Mouse (Mus musculus) embryonic facial prominence, embryonic 15.5 days (tissue): ENCODE results near the gene Polq. TPM values are rescaled to one million over a fixed set of nuclear protein-coding genes. Genes with fewer than 3 reads are reported as not detected.

ENCODE experiments used
- ATAC-seq: fragments of 200-750 bp; cut with Nextera tagmentation; 2 replicates; pipeline ENCODE4 v1.8.0; 2017; ENCODE audit warnings: low read depth, moderate TSS enrichment; ENCODE audit not compliant: insufficient number of reproducible peaks, low FRiP score, low TSS enrichment
- H3K27ac ChIP-seq: fragments of 300-500 bp; sonication (generic); replicated peaks from 2 replicates; pipeline ENCODE4 v1.5.1; 2015; ENCODE audit warnings: mild to moderate bottlenecking, inconsistent platforms
- H3K27me3 ChIP-seq: fragments of 300-500 bp; sonication (generic); 2 replicates; pipeline ENCODE4 v1.6.1; 2015; ENCODE audit warnings: inconsistent platforms
- H3K36me3 ChIP-seq: fragments of 300-500 bp; sonication (generic); 2 replicates; pipeline ENCODE4 v1.6.1; 2015; ENCODE audit warnings: mild to moderate bottlenecking, inconsistent platforms
- H3K4me1 ChIP-seq: fragments of 300-500 bp; sonication (generic); 2 replicates; pipeline ENCODE4 v1.6.1; 2015; ENCODE audit warnings: inconsistent platforms
- H3K4me2 ChIP-seq: fragments of 300-500 bp; sonication (generic); replicated peaks from 2 replicates; pipeline ENCODE4 v1.6.1; 2015; ENCODE audit warnings: mild to moderate bottlenecking, inconsistent platforms
- H3K4me3 ChIP-seq: fragments of 300-500 bp; sonication (generic); replicated peaks from 2 replicates; pipeline ENCODE4 v1.5.1; 2015; ENCODE audit warnings: mild to moderate bottlenecking, inconsistent platforms
- H3K9ac ChIP-seq: fragments of 300-500 bp; sonication (generic); 2 replicates; pipeline ENCODE4 v1.6.1; 2015; ENCODE audit warnings: inconsistent platforms
- H3K9me3 ChIP-seq: fragments of 300-500 bp; sonication (generic); replicated peaks from 2 replicates; pipeline ENCODE4 v1.6.1; 2016; ENCODE audit warnings: inconsistent platforms
- WGBS: fragments of 180-500 bp; shearing (Covaris S2); methylation state at CpG from one replicate; pipeline ENCODE4 v1.1.7; 2015; 5-methylcytosine and 5-hydroxymethylcytosine counted together
- polyA plus RNA-seq: library from polyadenylated mRNA; unstranded; fragments of >200 nt; fragmentation: Nextera tagmentation; extraction: Ambion mirVana; gene quantifications from 2 replicates; pipeline ENCODE4 v1.2.1, GENCODE M21; 2015

Gene Polq
- polyA plus RNA-seq: 4.9 and 5.3 TPM in 2 replicates

- WGBS: 3% methylated on average over 30 of the region's 30 CpGs
- Histone ChIP-seq H3K4me1 (peaks cover 11% of the 10 kb centered on the region), H3K27me3 (no peaks in the 10 kb centered on the region), H3K4me3 (peak within 1 kb of the TSS; percentile 86), H3K36me3 (no peaks in the 10 kb centered on the region), H3K9me3 (no peaks in the 10 kb centered on the region), H3K9ac (peak within 1 kb of the TSS; percentile 64), H3K27ac (no peak within 1 kb of the TSS), H3K4me2 (peak within 1 kb of the TSS; percentile 94)
- ATAC-seq: peak; percentile 96
Measured at GRCm38 (mm10) chr16:37011061-37011921, at the start of gene Polq. TSS of gene Polq (plus strand) at chr16:37011786.

- 76% methylated on average over 4 of the region's 4 CpGs for WGBS
- no peaks in the 10 kb centered on the region for H3K4me1 ChIP-seq
- no peak overlapping the region for H3K9ac ChIP-seq
- H3K36me3 ChIP-seq: no peaks in the 10 kb centered on the region
- H3K9me3 ChIP-seq: no peaks in the 10 kb centered on the region
- H3K4me3 ChIP-seq: no peak overlapping the region
- ATAC-seq: no peak
- H3K4me2 ChIP-seq: no peak overlapping the region
- no peak overlapping the region for H3K27ac ChIP-seq
- H3K27me3 ChIP-seq: no peaks in the 10 kb centered on the region
Measured at GRCm38 (mm10) chr16:36963415-36963814, 48.2 kb upstream of the Polq start.

GRCm38 (mm10) chr16:36979127-36979526 lies 32.5 kb upstream of the Polq start:
- Histone ChIP-seq H3K27me3 (no peaks in the 10 kb centered on the region), H3K4me1 (no peaks in the 10 kb centered on the region), H3K36me3 (no peaks in the 10 kb centered on the region), H3K4me2 (no peak overlapping the region), H3K9me3 (no peaks in the 10 kb centered on the region), H3K4me3 (no peak overlapping the region), H3K27ac (no peak overlapping the region), H3K9ac (no peak overlapping the region)
- ATAC-seq: no peak
- WGBS: 90% methylated on average over 2 of the region's 2 CpGs

GRCm38 (mm10) chr16:36983796-36984195 lies 27.8 kb upstream of the Polq start:
- no peaks in the 10 kb centered on the region for H3K9me3 ChIP-seq
- no peaks in the 10 kb centered on the region for H3K36me3 ChIP-seq
- no peak overlapping the region for H3K27ac ChIP-seq
- ATAC-seq: no peak
- 83% methylated on average over 1 of the region's 1 CpGs for WGBS
- no peak overlapping the region for H3K4me2 ChIP-seq
- H3K4me3 ChIP-seq: no peak overlapping the region
- H3K9ac ChIP-seq: no peak overlapping the region
- H3K4me1 ChIP-seq: no peaks in the 10 kb centered on the region
- no peaks in the 10 kb centered on the region for H3K27me3 ChIP-seq

GRCm38 (mm10) chr16:36985636-36986042 lies 25.9 kb upstream of the Polq start:
- WGBS: 56% methylated on average over 5 of the region's 5 CpGs
- ATAC-seq: no peak
- no peak overlapping the region for H3K27ac ChIP-seq

DNA sequence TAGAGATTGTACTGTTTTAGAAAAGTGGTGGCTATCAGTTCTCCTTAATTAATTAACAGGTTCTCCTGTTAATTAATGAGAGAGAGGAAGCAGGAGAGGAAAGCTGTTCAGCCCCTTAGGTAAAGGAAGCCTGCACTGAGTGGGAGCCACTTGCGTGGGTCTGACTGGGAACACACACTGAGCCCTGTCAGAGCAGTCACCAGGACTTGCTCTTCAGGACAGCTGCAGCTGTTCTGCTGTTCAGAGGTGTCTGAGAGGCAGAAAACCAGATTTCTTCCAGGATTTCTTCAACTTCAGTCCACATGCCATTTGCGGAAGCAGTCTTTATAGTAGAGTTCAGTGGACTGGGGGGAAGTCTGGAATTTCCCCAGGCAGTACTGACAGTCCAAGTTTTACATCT lies 24.2 kb upstream of the Polq start:
- Histone ChIP-seq H3K4me1 (no peaks in the 10 kb centered on the region), H3K27me3 (no peaks in the 10 kb centered on the region), H3K36me3 (no peaks in the 10 kb centered on the region), H3K27ac (no peak overlapping the region), H3K9me3 (no peaks in the 10 kb centered on the region), H3K9ac (no peak overlapping the region), H3K4me2 (no peak overlapping the region), H3K4me3 (no peak overlapping the region)
- ATAC-seq: no peak
- WGBS: 55% methylated on average over 2 of the region's 2 CpGs

More at GRCm38 (mm10) chr16:36985636-36986042, 25.9 kb upstream of the Polq start:
- Histone ChIP-seq H3K36me3 (no peaks in the 10 kb centered on the region), H3K27me3 (no peaks in the 10 kb centered on the region), H3K4me2 (no peak overlapping the region), H3K4me3 (no peak overlapping the region), H3K9ac (no peak overlapping the region), H3K4me1 (no peaks in the 10 kb centered on the region), H3K9me3 (no peaks in the 10 kb centered on the region)

- Histone ChIP-seq H3K4me2 (no peak overlapping the region), H3K36me3 (no peaks in the 10 kb centered on the region)
Measured at GRCm38 (mm10) chr16:36988066-36988465, 23.5 kb upstream of the Polq start.

DNA sequence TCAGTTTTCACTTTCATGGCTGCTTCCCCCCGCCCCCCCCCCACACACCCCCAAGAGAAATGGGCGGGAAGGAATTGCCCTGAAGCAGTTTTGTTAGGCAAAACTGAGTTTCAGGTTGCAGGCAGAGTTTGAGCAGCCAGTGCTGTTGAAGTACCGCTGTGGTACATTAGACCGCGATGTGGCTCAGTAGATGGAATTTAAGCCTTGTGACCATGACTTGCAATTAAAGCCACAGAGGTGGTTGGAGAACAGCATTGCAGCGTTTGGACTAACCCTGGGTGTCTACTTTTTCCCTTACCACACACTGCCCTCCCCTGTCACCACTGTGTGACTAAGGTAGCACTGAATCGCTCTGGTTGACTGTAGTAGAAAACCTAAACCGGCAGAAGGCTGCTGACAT lies 22.1 kb upstream of the Polq start:
- H3K4me1 ChIP-seq: no peaks in the 10 kb centered on the region
- H3K9ac ChIP-seq: no peak overlapping the region
- H3K9me3 ChIP-seq: no peaks in the 10 kb centered on the region
- no peaks in the 10 kb centered on the region for H3K27me3 ChIP-seq
- peak overlapping the region; percentile 31 for H3K4me2 ChIP-seq
- no peaks in the 10 kb centered on the region for H3K36me3 ChIP-seq
- peak; percentile 69; the same call in 1 of the 2 replicates for ATAC-seq
- no peak overlapping the region for H3K4me3 ChIP-seq
- H3K27ac ChIP-seq: no peak overlapping the region
- WGBS: 17% methylated on average over 8 of the region's 8 CpGs

More at GRCm38 (mm10) chr16:36988066-36988465, 23.5 kb upstream of the Polq start:
- H3K9ac ChIP-seq: no peak overlapping the region
- ATAC-seq: no peak
- H3K9me3 ChIP-seq: no peaks in the 10 kb centered on the region
- no peak overlapping the region for H3K27ac ChIP-seq
- no peaks in the 10 kb centered on the region for H3K27me3 ChIP-seq
- no peak overlapping the region for H3K4me3 ChIP-seq
- no peaks in the 10 kb centered on the region for H3K4me1 ChIP-seq

- Histone ChIP-seq H3K4me1 (no peaks in the 10 kb centered on the region), H3K36me3 (no peaks in the 10 kb centered on the region), H3K27ac (no peak within 1 kb of the TSS), H3K9ac (no peak within 1 kb of the TSS), H3K4me2 (peak within 1 kb of the TSS; percentile 31), H3K27me3 (no peaks in the 10 kb centered on the region), H3K4me3 (no peak within 1 kb of the TSS), H3K9me3 (no peaks in the 10 kb centered on the region)
- ATAC-seq: no peak
- 64% methylated on average over 18 of the region's 18 CpGs for WGBS
Measured at GRCm38 (mm10) chr16:36989999-36990625, 21.5 kb upstream of the Polq start, which contains the start of gene Fbxo40. TSS of gene Fbxo40 (minus strand) at chr16:36990467.

DNA sequence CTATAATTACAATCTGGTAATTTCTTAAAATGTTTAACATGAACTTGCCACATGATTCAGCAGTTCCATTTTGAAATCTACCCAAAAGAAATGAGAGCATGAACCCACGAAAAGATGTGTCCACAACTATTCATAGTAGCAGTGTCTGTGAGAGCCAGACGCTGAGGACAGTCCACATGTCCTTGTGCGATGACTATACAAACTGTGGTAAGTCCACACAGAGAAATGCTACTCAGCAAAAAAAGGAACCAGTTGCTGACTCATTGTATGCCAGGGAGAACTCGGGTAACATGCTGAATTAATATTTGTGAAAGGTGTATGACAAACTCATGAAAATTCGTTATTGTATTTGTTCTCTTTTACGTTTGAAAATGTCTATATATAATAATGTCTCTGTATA lies 13.9 kb upstream of the Polq start:
- no peak overlapping the region for H3K9ac ChIP-seq
- H3K27ac ChIP-seq: no peak overlapping the region
- no peak for ATAC-seq
- no peaks in the 10 kb centered on the region for H3K27me3 ChIP-seq
- no peaks in the 10 kb centered on the region for H3K9me3 ChIP-seq
- H3K4me3 ChIP-seq: no peak overlapping the region
- no peaks in the 10 kb centered on the region for H3K4me1 ChIP-seq
- WGBS: 70% methylated on average over 6 of the region's 6 CpGs
- H3K4me2 ChIP-seq: no peak overlapping the region
- no peaks in the 10 kb centered on the region for H3K36me3 ChIP-seq

GRCm38 (mm10) chr16:36999366-36999972 lies 12.1 kb upstream of the Polq start:
- Histone ChIP-seq H3K36me3 (no peaks in the 10 kb centered on the region), H3K4me2 (no peak overlapping the region), H3K4me1 (no peaks in the 10 kb centered on the region), H3K27ac (no peak overlapping the region), H3K9ac (no peak overlapping the region), H3K9me3 (no peaks in the 10 kb centered on the region), H3K27me3 (no peaks in the 10 kb centered on the region), H3K4me3 (no peak overlapping the region)
- WGBS: 67% methylated on average over 9 of the region's 9 CpGs
- no peak for ATAC-seq
